Mouse (Mus musculus) neural tube, embryonic 11.5 days (tissue): Measurements from ENCODE around the gene Golt1b. TPM values are rescaled to one million over a fixed set of nuclear protein-coding genes. Genes with fewer than 3 reads are reported as not detected.

Source experiments
- ATAC-seq: fragments of 200-750 bp; cut with Nextera tagmentation; 2 replicates; pipeline ENCODE4 v1.8.0; 2017; ENCODE audit warnings: moderate number of reproducible peaks, mild to moderate bottlenecking, moderate TSS enrichment, moderate library complexity; ENCODE audit not compliant: insufficient read depth, low FRiP score, low TSS enrichment
- DNase-seq: peaks from one replicate; pipeline ENCODE4 v3.0.0-alpha.2; 2015; ENCODE audit warnings: low spot score
- H3K27ac ChIP-seq: fragments of 300-500 bp; sonication (generic); 2 replicates; pipeline ENCODE4 v1.5.1; 2014; ENCODE audit warnings: low read depth, mild to moderate bottlenecking, low read length
- H3K27me3 ChIP-seq: fragments of 300-500 bp; sonication (generic); 2 replicates; pipeline ENCODE4 v1.6.1; 2014; ENCODE audit warnings: mild to moderate bottlenecking, low read length, mixed read lengths; ENCODE audit not compliant: control insufficient read depth, insufficient read depth
- H3K36me3 ChIP-seq: fragments of 300-500 bp; sonication (generic); 2 replicates; pipeline ENCODE4 v1.6.1; 2014; ENCODE audit warnings: mild to moderate bottlenecking, low read length, moderate library complexity, mixed read lengths; ENCODE audit not compliant: control insufficient read depth, insufficient read depth
- H3K4me1 ChIP-seq: fragments of 300-500 bp; sonication (generic); 2 replicates; pipeline ENCODE4 v1.6.1; 2014; ENCODE audit warnings: low read length, mixed read lengths; ENCODE audit not compliant: control insufficient read depth, insufficient read depth
- H3K4me2 ChIP-seq: fragments of 300-500 bp; sonication (generic); 2 replicates; pipeline ENCODE4 v1.6.1; 2014; ENCODE audit warnings: low read depth, mild to moderate bottlenecking, moderate library complexity
- H3K4me3 ChIP-seq: fragments of 300-500 bp; sonication (generic); 2 replicates; pipeline ENCODE4 v1.5.1; 2014; ENCODE audit warnings: low read depth, low read length
- H3K9ac ChIP-seq: fragments of 300-500 bp; sonication (generic); 2 replicates; pipeline ENCODE4 v1.6.1; 2014; ENCODE audit warnings: mild to moderate bottlenecking, low read length
- H3K9me3 ChIP-seq: fragments of 300-500 bp; sonication (generic); 2 replicates; pipeline ENCODE4 v1.6.1; 2016; ENCODE audit warnings: low read length; ENCODE audit not compliant: control insufficient read depth
- WGBS: fragments of 180-500 bp; shearing (Covaris S2); extraction: QIAGEN DNeasy Blood & Tissue Kit; methylation state at CpG from one replicate; pipeline ENCODE4 v1.1.7; 2014; 5-methylcytosine and 5-hydroxymethylcytosine counted together
- polyA plus RNA-seq: library from polyadenylated mRNA; unstranded; fragments of >200 nt; fragmentation: Nextera tagmentation; extraction: Ambion mirVana; gene quantifications from 2 replicates; pipeline ENCODE4 v1.2.1, GENCODE M21; 2014

Gene Golt1b
- 120 and 122 TPM in 2 replicates for polyA plus RNA-seq

DNA sequence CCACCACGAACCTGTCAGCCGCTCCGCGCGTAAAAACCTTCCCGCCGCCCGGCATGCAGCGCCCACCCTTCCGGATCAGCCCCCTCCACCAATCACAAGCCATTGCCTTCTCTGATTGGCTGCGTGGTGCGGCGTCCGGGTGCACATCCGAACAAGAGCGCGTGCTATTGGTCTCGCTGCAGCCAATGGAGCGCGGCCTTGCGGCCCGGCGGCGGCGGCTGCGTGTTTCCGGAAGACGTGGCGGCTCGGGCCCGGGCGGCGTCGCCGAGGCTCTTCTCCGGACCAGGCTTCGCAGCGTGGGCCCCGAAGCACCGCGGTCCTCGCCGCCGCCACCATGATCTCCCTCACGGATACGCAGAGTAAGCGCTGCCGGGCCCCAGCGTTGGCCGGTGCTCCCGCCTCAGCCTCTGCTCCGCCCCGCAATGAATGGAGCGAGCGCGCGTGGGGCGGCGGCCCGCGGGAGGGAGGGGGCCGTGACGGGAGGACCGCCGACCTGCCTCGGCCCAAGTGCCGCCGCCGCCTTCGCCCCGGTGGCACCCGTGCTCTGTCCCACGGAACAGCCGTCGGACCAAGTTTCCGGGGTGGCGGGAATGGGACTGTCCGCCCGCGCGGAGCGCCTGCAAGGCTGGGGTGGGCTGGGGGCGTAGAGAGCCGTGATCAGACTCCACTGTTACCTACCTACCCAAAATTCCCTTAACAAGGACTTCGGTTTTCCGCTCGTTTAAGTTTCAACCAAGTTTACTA, at the start of gene Golt1b, which contains the start of gene Recql:
TSS of gene Golt1b (plus strand) at position 211 of the 744 bp plus-strand sequence.
TSS of gene Recql (minus strand) at position 77 of the 744 bp plus-strand sequence.
- Histone ChIP-seq H3K27ac (no peak within 1 kb of the TSS), H3K9ac (peak within 1 kb of the TSS; percentile 82), H3K27me3 (no peaks in the 10 kb centered on the region), H3K36me3 (no peaks in the 10 kb centered on the region), H3K4me1 (peaks cover 7% of the 10 kb centered on the region; the same call in 1 of the 2 replicates), H3K4me3 (peak within 1 kb of the TSS; percentile 93), H3K9me3 (no peaks in the 10 kb centered on the region), H3K4me2 (peak within 1 kb of the TSS; percentile 68)
- ATAC-seq: peak; percentile 100
- under 1% methylated on average over 82 of the region's 87 CpGs for WGBS
- peak; percentile 97 for DNase-seq

GRCm38 (mm10) chr6:142338961-142339360, 48.1 kb upstream of the Golt1b start:
- no peak for DNase-seq
- Histone ChIP-seq H3K4me1 (no peaks in the 10 kb centered on the region), H3K36me3 (no peaks in the 10 kb centered on the region), H3K4me3 (no peak overlapping the region), H3K27ac (no peak overlapping the region), H3K27me3 (no peaks in the 10 kb centered on the region), H3K4me2 (no peak overlapping the region), H3K9me3 (no peaks in the 10 kb centered on the region), H3K9ac (no peak overlapping the region)
- WGBS: 77% methylated on average over 2 of the region's 2 CpGs
- no peak for ATAC-seq

DNA sequence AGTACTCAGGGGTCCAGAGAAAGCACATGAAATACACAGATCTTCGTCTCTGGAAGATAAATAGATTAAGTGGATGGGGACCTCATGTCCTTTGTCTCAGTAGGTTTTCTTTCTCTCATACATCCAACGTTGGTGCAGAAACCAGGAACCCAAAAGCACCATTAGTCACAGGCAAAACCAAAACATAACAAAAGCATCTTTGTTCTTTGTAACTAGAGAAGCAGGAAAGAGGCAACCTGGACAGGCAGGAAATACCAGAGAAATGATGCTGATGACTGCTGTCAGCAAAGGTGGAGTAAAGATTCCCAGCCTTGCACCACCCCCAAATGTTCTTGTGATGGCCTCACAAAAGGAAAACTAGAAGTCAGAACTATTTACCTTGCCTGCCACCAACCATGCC, 47.4 kb upstream of the Golt1b start:
- no peaks in the 10 kb centered on the region for H3K36me3 ChIP-seq
- ATAC-seq (no peak), DNase-seq (no peak)
- 43% methylated on average over 2 of the region's 2 CpGs for WGBS
- H3K9ac ChIP-seq: no peak overlapping the region
- H3K4me1 ChIP-seq: no peaks in the 10 kb centered on the region
- no peak overlapping the region for H3K4me2 ChIP-seq
- H3K27me3 ChIP-seq: no peaks in the 10 kb centered on the region
- no peaks in the 10 kb centered on the region for H3K9me3 ChIP-seq
- H3K27ac ChIP-seq: no peak overlapping the region
- H3K4me3 ChIP-seq: no peak overlapping the region

DNA sequence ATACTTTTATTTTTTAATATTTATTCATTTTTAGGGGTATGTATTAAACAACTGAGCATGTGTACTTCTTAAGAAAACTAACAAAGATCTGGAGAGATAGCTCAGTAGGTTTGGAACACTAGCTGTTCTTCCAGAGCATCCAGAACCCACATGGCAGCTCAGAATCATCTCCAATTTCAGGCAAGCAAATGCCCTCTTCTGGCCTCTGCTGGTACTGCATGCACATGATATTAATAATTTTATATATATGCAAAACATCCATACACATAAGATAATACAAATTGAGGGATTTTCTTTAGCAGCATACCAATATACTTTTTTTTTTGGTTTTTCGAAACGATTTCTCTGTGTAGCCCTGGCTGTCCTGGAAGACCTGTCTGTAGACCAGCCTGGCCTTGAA, 43.5 kb upstream of the Golt1b start:
- peaks cover 4% of the 10 kb centered on the region; the same call in 1 of the 2 replicates for H3K4me1 ChIP-seq
- no peak overlapping the region for H3K27ac ChIP-seq
- no peak overlapping the region for H3K9ac ChIP-seq
- ATAC-seq: no peak
- no peaks in the 10 kb centered on the region for H3K36me3 ChIP-seq
- no peak overlapping the region for H3K4me2 ChIP-seq
- H3K4me3 ChIP-seq: no peak overlapping the region
- no peaks in the 10 kb centered on the region for H3K27me3 ChIP-seq
- WGBS: 74% methylated on average over 2 of the region's 2 CpGs
- peak; percentile 55 for DNase-seq
- H3K9me3 ChIP-seq: no peaks in the 10 kb centered on the region

GRCm38 (mm10) chr6:142345440-142346038, 41.5 kb upstream of the Golt1b start, which contains the start of gene Pyroxd1:
Gene Pyroxd1, plus strand, starts transcription at chr6:142345654.
- Histone ChIP-seq H3K4me1 (peaks cover 4% of the 10 kb centered on the region; the same call in 1 of the 2 replicates), H3K4me2 (peak within 1 kb of the TSS; percentile 37), H3K9ac (peak within 1 kb of the TSS; percentile 60), H3K36me3 (peaks cover 3% of the 10 kb centered on the region; the same call in 1 of the 2 replicates), H3K27me3 (no peaks in the 10 kb centered on the region), H3K9me3 (no peaks in the 10 kb centered on the region), H3K27ac (no peak within 1 kb of the TSS), H3K4me3 (peak within 1 kb of the TSS; percentile 73)
- under 1% methylated on average over 48 of the region's 48 CpGs for WGBS
- ATAC-seq (peak; percentile 92), DNase-seq (peak; percentile 91)

DNA sequence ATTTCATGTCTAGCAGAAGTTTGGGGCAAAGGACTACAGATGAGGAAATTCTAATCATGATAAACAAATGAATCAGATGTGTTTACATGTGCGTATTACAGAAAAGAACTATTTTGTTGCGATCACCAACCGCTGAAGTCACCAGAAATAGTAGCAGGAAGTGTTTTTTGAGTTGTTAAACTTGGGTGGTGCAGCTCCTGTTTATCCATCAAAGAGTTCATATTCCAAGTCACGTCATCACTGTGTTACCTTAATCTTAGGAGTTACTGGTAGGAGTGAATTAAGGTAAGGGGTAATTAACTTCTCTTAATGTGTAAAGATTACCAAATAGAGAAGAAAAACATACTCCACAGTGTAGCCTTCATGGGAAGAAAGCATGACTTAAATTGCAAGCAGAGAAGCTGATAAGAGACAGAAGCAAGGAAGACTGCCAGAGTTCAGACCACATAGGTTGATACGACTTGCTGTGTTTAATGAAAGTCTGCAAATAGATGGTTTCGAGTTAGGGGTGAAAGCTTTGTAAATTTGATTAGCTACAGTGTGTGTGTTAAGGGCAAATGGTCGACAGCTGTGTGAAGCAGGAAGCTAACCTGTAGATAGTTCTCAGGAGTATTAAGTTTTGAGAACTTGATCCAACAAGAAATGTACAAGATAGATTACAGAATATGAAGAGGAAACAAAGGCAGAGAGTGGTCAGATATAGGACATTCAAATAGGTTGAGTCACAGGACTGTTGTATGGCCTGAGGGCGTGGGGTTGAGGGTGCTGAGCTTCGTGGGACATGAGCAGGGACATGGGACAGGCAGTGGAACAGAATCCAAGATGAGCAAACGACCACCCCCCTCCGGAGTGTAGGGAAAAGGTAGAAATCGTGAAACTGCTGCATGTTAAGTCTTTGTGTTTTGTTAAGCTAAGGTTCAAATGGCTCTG, 40.6 kb upstream of the Golt1b start:
- H3K27me3 ChIP-seq: no peaks in the 10 kb centered on the region
- H3K4me1 ChIP-seq: peaks cover 4% of the 10 kb centered on the region; the same call in 1 of the 2 replicates
- WGBS: 67% methylated on average over 12 of the region's 12 CpGs
- H3K4me3 ChIP-seq: peak overlapping the region; percentile 73
- ATAC-seq (no peak), DNase-seq (no peak)
- no peak overlapping the region for H3K27ac ChIP-seq
- H3K36me3 ChIP-seq: peaks cover 3% of the 10 kb centered on the region; the same call in 1 of the 2 replicates
- H3K9ac ChIP-seq: peak overlapping the region; percentile 60
- H3K9me3 ChIP-seq: no peaks in the 10 kb centered on the region
- H3K4me2 ChIP-seq: peak overlapping the region; percentile 37

DNA sequence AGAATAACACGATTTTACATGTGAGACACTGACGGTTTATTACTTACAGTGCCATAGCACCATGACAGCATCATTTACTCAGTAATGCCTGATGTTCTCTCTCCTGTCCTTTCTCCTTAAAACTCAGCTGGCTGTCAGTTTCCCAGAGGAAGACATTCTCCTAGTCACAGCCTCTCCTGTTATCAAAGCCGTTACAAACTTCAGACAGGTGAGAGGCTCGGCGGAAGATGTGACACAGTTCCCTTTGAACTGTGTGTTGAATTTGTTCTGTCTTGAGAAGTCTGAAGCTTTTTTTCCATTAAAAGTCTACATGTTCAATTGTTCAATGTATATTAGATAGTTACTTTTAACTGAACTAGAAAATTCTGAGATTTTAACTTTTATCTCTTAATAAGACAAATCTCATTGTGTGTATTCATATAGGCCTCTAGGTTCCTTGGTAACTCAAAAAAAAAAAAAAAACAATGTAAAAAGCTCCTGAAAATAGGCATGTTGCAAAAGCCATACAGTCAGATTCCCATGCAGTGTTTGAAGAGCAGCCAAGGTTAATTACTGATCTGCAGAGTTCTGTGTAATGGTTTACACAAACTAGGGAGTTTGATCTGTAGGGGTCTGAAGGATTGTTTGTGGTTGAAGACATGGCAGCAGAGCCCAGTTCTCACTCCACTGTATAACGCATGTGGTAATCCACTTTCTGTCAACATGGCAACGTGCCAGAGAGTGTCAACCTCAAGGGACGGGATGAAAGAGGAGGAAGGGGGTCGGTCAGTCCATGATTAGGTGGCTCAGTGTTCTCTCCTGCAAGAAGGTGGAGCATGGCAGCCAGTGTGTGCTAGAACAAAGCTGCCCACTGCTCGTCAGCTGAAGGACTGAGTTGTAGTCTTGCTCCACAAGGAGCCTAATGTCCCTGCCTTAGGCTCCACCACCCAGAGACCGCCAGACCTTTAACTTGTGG, 39.3 kb upstream of the Golt1b start:
- Histone ChIP-seq H3K9ac (no peak overlapping the region), H3K9me3 (no peaks in the 10 kb centered on the region), H3K27ac (no peak overlapping the region), H3K4me1 (peaks cover 4% of the 10 kb centered on the region; the same call in 1 of the 2 replicates), H3K4me3 (no peak overlapping the region), H3K36me3 (peaks cover 3% of the 10 kb centered on the region; the same call in 1 of the 2 replicates), H3K27me3 (no peaks in the 10 kb centered on the region), H3K4me2 (no peak overlapping the region)
- 89% methylated on average over 11 of the region's 11 CpGs for WGBS
- DNase-seq: no peak
- ATAC-seq: no peak
